Mouse (Mus musculus) embryonic facial prominence, embryonic 10.5 days (tissue): ENCODE measurements at regions not wholly inside any gene's neighbourhood (a gene's known extent, or its start where the extent isn't known, plus 50 kb on each side); places are given as distances from the start of the nearest gene placed in this dataset.
A peak's percentile ranks its signal among the peaks of the same experiment; 100 is the strongest.
"Not testable (repeated sequence)": the region's sequence is repeated elsewhere in the genome, so short reads cannot be mapped to it uniquely, and the experiment has no call there.

Experiments
- DNase-seq: peaks from one replicate; pipeline ENCODE4 v3.0.0-alpha.2; 2017; ENCODE audit warnings: low spot score
- H3K27ac ChIP-seq: fragments of 300-500 bp; sonication (generic); replicated peaks from 2 replicates; pipeline ENCODE4 v1.5.1; 2016; ENCODE audit warnings: mild to moderate bottlenecking
- H3K27me3 ChIP-seq: fragments of 300-500 bp; sonication (generic); replicated peaks from 2 replicates; pipeline ENCODE4 v1.6.1; 2016; ENCODE audit warnings: low read depth, mild to moderate bottlenecking; ENCODE audit not compliant: poor library complexity, severe bottlenecking
- H3K36me3 ChIP-seq: fragments of 300-500 bp; sonication (generic); replicated peaks from 2 replicates; pipeline ENCODE4 v1.6.1; 2016; ENCODE audit warnings: mild to moderate bottlenecking, moderate library complexity
- H3K4me1 ChIP-seq: fragments of 300-500 bp; sonication (generic); 2 replicates; pipeline ENCODE4 v1.6.1; 2016
- H3K4me3 ChIP-seq: fragments of 300-500 bp; sonication (generic); 2 replicates; pipeline ENCODE4 v1.5.1; 2016; ENCODE audit warnings: mild to moderate bottlenecking, moderate library complexity
- H3K9me3 ChIP-seq: fragments of 300-500 bp; sonication (generic); 2 replicates; pipeline ENCODE4 v1.6.1; 2016; ENCODE audit warnings: mild to moderate bottlenecking
- WGBS: fragments of 180-500 bp; shearing (Covaris S2); methylation state at CpG from one replicate; pipeline ENCODE4 v1.1.7; 2016; 5-methylcytosine and 5-hydroxymethylcytosine counted together

DNA sequence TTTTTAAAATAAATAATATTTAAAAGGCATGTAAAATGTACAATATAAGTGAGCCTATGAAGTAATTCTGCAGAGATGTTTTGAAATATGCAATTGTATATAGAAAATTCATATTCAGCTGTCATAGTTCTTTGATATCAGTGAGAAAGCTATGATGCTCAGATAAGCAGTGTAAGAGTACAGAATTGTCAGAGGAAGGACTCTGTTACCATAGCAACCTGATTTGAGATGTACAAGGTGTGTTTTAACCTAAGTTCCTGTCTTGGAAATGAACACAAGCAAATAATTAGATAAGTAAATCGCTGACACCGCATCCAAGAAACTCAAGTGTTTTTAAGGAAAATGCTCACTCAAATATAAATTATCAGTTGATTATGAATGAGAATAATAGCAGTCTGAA is 271.8 kb downstream of the Gabrg2 start:
- Histone ChIP-seq H3K27ac (no peak overlapping the region), H3K4me1 (no peaks in the 10 kb centered on the region), H3K9me3 (no peaks in the 10 kb centered on the region), H3K4me3 (no peak overlapping the region), H3K27me3 (no peaks in the 10 kb centered on the region), H3K36me3 (no peaks in the 10 kb centered on the region)
- no peak for DNase-seq
- WGBS = 93% methylated on average over 2 of the region's 2 CpGs

GRCm38 (mm10) chr11:41716616-41717015 is 284.0 kb downstream of the Gabrg2 start:
- Histone ChIP-seq H3K4me1 (no peaks in the 10 kb centered on the region), H3K27me3 (no peaks in the 10 kb centered on the region), H3K36me3 (no peaks in the 10 kb centered on the region), H3K4me3 (no peak overlapping the region), H3K27ac (no peak overlapping the region), H3K9me3 (no peaks in the 10 kb centered on the region)
- 94% methylated on average over 1 of the region's 1 CpGs for WGBS
- DNase-seq = no peak

DNA sequence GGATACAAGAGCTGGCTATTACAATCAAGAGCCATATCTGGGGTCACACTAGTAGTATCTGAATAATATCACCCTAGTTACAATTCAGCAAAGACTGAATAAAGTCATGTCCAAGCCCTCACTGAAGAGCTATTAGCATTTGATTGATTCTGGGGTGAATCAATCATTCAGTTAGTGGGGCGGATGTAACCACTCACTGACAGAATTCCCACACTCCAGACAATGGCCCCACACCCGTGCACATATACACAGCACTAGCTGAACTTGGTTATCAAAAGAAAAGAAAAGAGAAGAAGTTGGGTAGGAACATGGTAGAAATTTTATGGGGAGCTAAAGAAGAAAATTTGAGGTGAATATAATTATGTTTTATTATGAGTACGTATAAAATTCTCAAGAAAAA is 310.0 kb downstream of the Gabrg2 start:
- no peak for DNase-seq
- 79% methylated on average over 3 of the region's 3 CpGs for WGBS
- no peaks in the 10 kb centered on the region for H3K36me3 ChIP-seq
- no peaks in the 10 kb centered on the region for H3K4me1 ChIP-seq
- H3K27me3 ChIP-seq = no peaks in the 10 kb centered on the region
- H3K9me3 ChIP-seq = no peaks in the 10 kb centered on the region
- no peak overlapping the region for H3K27ac ChIP-seq
- H3K4me3 ChIP-seq = no peak overlapping the region

DNA sequence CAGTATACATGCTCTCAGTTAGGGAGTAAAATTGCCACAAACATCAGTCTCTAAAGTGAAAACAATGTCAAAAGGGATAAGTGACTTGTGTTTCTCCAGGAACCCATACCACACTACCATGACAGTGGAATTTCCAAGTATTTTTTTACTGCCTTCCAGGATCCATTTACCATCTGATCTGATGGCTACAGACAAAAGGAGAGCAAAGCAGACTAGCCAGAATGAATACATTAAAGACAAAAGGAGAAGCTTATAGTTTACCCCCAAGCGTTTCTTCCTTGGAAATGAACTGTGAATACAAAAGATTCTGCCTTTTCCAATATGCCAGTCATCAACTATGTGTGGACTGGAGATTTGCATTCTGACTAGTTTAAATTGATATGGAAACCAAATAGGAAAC is 317.7 kb downstream of the Gabrg2 start:
- H3K36me3 ChIP-seq = no peaks in the 10 kb centered on the region
- no peak overlapping the region for H3K4me3 ChIP-seq
- no peaks in the 10 kb centered on the region for H3K4me1 ChIP-seq
- 69% methylated on average over 1 of the region's 1 CpGs for WGBS
- DNase-seq = no peak
- no peaks in the 10 kb centered on the region for H3K9me3 ChIP-seq
- no peak overlapping the region for H3K27ac ChIP-seq
- no peaks in the 10 kb centered on the region for H3K27me3 ChIP-seq

GRCm38 (mm10) chr11:41652566-41652965 is 348.1 kb downstream of the Gabrg2 start:
- Histone ChIP-seq H3K9me3 (no peaks in the 10 kb centered on the region), H3K36me3 (no peaks in the 10 kb centered on the region), H3K4me1 (no peaks in the 10 kb centered on the region), H3K27ac (no peak overlapping the region), H3K4me3 (no peak overlapping the region), H3K27me3 (no peaks in the 10 kb centered on the region)
- WGBS = 83% methylated on average over 1 of the region's 1 CpGs
- DNase-seq = no peak

DNA sequence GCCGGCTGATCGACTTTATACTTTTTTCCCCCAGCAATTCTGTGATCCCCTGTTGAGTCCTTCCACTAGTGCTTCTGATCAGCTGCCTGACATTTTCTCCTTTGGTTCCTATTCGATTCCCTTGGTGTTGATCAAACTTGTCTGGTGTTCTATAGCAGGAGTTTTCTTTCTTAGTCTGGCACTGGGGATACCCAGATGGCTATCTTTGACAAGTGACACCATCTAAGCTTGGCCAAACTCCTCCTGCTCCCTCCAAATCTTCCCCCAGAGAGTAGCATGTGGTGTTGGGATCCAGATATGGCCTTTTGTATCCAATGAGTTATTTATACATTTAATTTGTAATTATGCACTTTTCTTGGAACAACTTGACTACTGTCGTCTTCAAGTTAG is 355.2 kb downstream of the Gabrg2 start:
- Histone ChIP-seq H3K4me1 (peaks cover 18% of the 10 kb centered on the region), H3K9me3 (no peaks in the 10 kb centered on the region), H3K27ac (no peak overlapping the region), H3K4me3 (no peak overlapping the region), H3K27me3 (no peaks in the 10 kb centered on the region), H3K36me3 (no peaks in the 10 kb centered on the region)
- WGBS = 34% methylated on average over 4 of the region's 4 CpGs
- DNase-seq = no peak

DNA sequence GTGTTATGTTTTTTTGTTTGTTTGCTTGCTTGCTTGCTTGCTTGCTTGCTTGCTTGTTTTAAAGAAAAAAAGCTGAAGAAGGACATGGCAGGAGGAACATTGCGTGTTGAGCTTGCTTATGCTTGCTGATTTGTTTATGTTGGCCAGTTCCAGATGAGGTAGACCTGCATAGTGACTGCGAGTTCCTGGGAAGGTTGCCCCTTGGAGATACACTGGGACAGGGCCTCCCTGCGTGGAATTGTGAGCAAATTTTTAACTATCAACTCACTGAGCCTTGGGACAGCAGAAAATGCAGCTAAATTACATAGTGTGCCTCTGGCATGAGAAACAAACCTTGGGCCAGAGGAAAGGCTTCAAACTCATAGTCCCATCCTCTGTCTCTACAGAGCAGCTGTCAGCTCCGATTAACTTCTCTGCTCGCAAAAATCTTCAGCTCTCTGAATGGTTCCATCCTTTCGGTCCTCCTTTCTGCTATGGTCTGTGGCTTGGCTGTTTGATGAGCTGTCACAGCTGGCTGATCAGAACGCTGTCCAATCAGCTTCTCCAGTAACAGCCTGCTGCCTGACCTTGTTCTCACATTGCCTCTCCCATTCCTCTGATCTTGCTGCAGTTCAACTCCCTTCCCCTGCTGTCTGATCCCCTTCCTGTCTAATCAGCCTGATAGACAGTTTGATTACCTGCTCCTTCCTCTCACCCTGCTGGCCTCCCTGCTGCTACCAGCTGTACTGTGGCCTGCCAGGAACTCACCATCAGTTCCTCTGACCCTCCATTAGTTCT is 355.7 kb downstream of the Gabrg2 start:
- Histone ChIP-seq H3K9me3 (no peaks in the 10 kb centered on the region), H3K27me3 (no peaks in the 10 kb centered on the region), H3K27ac (peak overlapping the region; percentile 57; the same call in 1 of the 2 replicates), H3K36me3 (no peaks in the 10 kb centered on the region), H3K4me3 (no peak overlapping the region), H3K4me1 (peaks cover 18% of the 10 kb centered on the region)
- 31% methylated on average over 7 of the region's 7 CpGs for WGBS
- DNase-seq = peak; percentile 72

DNA sequence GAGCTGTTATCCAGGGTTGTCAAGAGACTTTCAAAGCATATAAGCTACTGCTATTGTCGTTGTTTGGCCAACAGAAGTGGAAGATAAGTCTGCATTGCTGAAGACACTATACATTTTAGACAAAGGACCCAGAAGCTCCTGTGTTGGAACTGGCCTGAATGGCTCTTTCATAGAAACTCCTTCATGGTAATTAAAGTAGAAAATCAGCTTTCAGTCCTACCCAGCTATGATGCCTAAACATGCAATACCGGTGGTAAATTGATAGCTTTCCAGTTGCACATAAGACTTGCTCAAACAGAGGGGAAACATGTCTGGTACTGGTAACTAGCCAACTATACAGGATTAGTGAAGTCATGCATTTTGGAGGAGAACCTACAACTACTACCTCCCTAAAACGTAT is 356.6 kb downstream of the Gabrg2 start:
- peaks cover 18% of the 10 kb centered on the region for H3K4me1 ChIP-seq
- H3K4me3 ChIP-seq = no peak overlapping the region
- DNase-seq = no peak
- 59% methylated on average over 3 of the region's 3 CpGs for WGBS
- no peaks in the 10 kb centered on the region for H3K27me3 ChIP-seq
- H3K9me3 ChIP-seq = no peaks in the 10 kb centered on the region
- H3K27ac ChIP-seq = peak overlapping the region; percentile 6; the same call in 1 of the 2 replicates
- H3K36me3 ChIP-seq = no peaks in the 10 kb centered on the region

DNA sequence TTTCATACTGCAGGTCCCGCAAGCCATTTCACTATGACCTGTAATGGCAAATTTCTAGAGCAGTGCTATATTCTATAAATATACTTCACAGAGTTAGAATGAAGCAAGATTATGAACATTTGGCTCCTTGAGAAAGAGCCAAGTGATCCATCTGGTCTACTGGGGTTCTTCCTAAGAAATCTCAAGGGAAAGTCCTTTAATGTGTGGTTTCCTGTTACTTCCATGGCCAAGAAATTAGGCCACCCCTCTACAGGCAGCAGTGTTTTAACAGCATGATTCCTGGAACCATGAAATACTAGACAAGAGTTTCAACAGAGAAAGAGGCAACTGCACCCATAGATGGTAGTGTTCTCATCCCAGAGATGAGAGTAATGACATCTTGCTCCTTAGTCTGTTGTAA is 401.7 kb downstream of the Gabrg2 start:
- no peaks in the 10 kb centered on the region for H3K9me3 ChIP-seq
- no peak for DNase-seq
- 97% methylated on average over 1 of the region's 1 CpGs for WGBS
- H3K4me1 ChIP-seq = no peaks in the 10 kb centered on the region
- no peaks in the 10 kb centered on the region for H3K36me3 ChIP-seq
- no peak overlapping the region for H3K4me3 ChIP-seq
- no peaks in the 10 kb centered on the region for H3K27me3 ChIP-seq
- H3K27ac ChIP-seq = no peak overlapping the region

DNA sequence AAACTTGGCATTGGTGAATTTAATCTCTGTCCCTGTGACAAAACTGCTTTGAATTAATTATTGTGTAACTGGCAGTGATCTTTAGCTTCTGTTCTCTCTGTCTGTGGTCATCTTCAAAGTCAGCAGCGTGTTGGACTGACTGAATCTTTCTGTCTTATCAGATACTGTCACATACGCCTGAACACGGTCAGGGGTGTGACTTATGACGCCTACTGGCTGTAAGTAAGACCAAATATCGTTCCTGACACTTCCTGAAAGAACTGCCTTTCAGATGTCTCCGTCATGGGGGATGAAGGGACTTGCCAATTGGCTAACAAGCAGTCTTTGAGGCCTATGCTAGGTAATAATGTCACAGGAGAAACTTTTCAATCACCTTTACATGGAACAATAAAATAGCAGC is 402.2 kb downstream of the Gabrg2 start:
- WGBS = 80% methylated on average over 6 of the region's 6 CpGs
- Histone ChIP-seq H3K4me1 (no peaks in the 10 kb centered on the region), H3K27ac (no peak overlapping the region), H3K9me3 (no peaks in the 10 kb centered on the region), H3K27me3 (no peaks in the 10 kb centered on the region), H3K36me3 (no peaks in the 10 kb centered on the region), H3K4me3 (no peak overlapping the region)
- DNase-seq = no peak

DNA sequence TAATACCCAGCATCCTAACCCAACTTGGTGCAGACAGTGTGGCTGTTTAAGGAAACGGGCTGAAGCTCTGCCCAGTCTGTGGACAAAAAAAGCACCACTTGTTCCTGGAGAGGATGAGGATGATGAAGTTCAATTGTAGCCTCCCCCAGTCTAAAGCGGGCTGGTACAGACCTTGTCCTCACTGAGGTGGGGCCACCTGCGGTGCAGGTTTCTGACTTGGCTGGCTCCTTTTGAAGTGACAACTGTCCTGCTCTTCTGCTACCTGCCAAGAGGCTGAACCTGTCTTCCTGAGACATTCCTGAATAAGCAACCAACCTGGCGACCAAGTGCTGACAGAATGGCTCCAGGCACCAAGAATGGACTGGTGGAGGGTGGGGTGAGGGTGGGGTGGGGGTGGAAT is 409.2 kb downstream of the Gabrg2 start:
- H3K36me3 ChIP-seq, H3K4me3 ChIP-seq, H3K9me3 ChIP-seq, H3K27ac ChIP-seq, DNase-seq, H3K27me3 ChIP-seq, H3K4me1 ChIP-seq: not testable (repeated sequence)
- WGBS = 61% methylated on average over 4 of the region's 4 CpGs
